Mouse (Mus musculus): ENCODE measurements around the gene Vrk1.

The Vrk1 gene

GRCm38 (mm10) chr12:106052271-106052670 is 42.2 kb downstream of the Vrk1 start:
- DNase-seq (ENCODE audit: low spot score), result peak; percentile 9

GRCm38 (mm10) chr12:106055799-106056198 is 45.8 kb downstream of the Vrk1 start:
- peak; percentile 89 for DNase-seq (ENCODE audit: low spot score)

GRCm38 (mm10) chr12:106059873-106060573 is 50.0 kb downstream of the Vrk1 start:
- no peak for DNase-seq (ENCODE audit: low spot score)

- no peak for DNase-seq (ENCODE audit: low spot score)
These were observed 60.6 kb downstream of the Vrk1 start for GRCm38 (mm10) chr12:106070434-106071155.

GRCm38 (mm10) chr12:106071575-106072166 is 61.6 kb downstream of the Vrk1 start:
- DNase-seq (ENCODE audit: low spot score), result no peak

- no peak for DNase-seq (ENCODE audit: low spot score)
These were observed 64.5 kb downstream of the Vrk1 start for GRCm38 (mm10) chr12:106074371-106075155.

- DNase-seq (ENCODE audit: low spot score), result no peak
These were observed 66.1 kb downstream of the Vrk1 start for GRCm38 (mm10) chr12:106076131-106076530.

GRCm38 (mm10) chr12:106080511-106080910 is 70.5 kb downstream of the Vrk1 start:
- DNase-seq (ENCODE audit: low spot score), result no peak

- DNase-seq (ENCODE audit: low spot score), result no peak
These were observed 71.1 kb downstream of the Vrk1 start for GRCm38 (mm10) chr12:106080945-106081747.

GRCm38 (mm10) chr12:106081748-106082140 is 71.7 kb downstream of the Vrk1 start:
- DNase-seq (ENCODE audit: low spot score), result no peak

GRCm38 (mm10) chr12:106082191-106082957 is 72.3 kb downstream of the Vrk1 start:
- no peak for DNase-seq (ENCODE audit: low spot score)

- no peak for DNase-seq (ENCODE audit: low spot score)
These were observed 72.9 kb downstream of the Vrk1 start for GRCm38 (mm10) chr12:106082958-106083381.

- DNase-seq (ENCODE audit: low spot score), result no peak
These were observed 74.1 kb downstream of the Vrk1 start for GRCm38 (mm10) chr12:106084126-106084525.

- no peak for DNase-seq (ENCODE audit: low spot score)
These were observed 84.8 kb downstream of the Vrk1 start for GRCm38 (mm10) chr12:106094827-106095226.

GRCm38 (mm10) chr12:106102003-106102402 is 92.0 kb downstream of the Vrk1 start:
- DNase-seq (ENCODE audit: low spot score), result no peak

GRCm38 (mm10) chr12:106102726-106103643 is 93.0 kb downstream of the Vrk1 start:
- DNase-seq (ENCODE audit: low spot score), result no peak

- no peak for DNase-seq (ENCODE audit: low spot score)
These were observed 97.2 kb downstream of the Vrk1 start for GRCm38 (mm10) chr12:106107272-106107671.

- peak; percentile 40 for DNase-seq (ENCODE audit: low spot score)
These were observed 105.3 kb downstream of the Vrk1 start for GRCm38 (mm10) chr12:106115070-106115891.

- DNase-seq (ENCODE audit: low spot score), result peak; percentile 55
These were observed 105.8 kb downstream of the Vrk1 start for GRCm38 (mm10) chr12:106115892-106116206.

All from adipocyte (in vitro differentiated cells).